Mouse (Mus musculus) gastrocnemius, postnatal 36 days (tissue): ENCODE data around the gene Cacna1h. TPM values are rescaled to one million over a fixed set of nuclear protein-coding genes. Genes with fewer than 3 reads are reported as not detected.

ENCODE experiments used
- DNase-seq, 2 experiments: peaks; one replicate each; pipeline ENCODE4 v3.0.0; 2022
- intact Hi-C: fragments of 180-260 bp; cut with DNase I; formaldehyde crosslinking; loops from one replicate; pipeline ENCODE4 v1.15.1; 2025
- total RNA-seq, 2 experiments: library from RNA; stranded (reverse); gene quantifications; 2 replicates each; pipeline ENCODE4 v1.2.3; 2021

Cacna1h gene
- total RNA-seq, 2 experiments from 2014 or later, result 0.94 to 1.2 TPM

DNA sequence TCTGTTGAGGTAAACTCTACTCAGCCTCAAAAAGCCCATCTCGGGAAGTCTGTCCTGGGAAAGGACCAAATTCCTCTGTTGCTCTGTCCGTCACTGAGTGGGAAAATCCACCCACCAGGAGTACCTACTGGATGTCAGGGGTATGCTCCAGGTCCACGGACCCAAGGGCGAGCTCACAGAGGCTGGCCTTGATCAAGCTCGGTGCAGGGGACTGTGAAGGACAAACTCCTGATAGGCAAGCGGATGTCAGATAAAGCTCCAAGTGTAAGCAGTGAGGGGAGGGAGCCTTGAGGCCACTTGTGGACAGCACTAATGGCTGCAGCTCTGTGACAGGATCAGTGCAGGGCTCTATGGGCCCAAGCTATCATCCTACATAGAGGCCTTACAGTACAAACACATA is 23.4 kb downstream of the Cacna1h start:
- no peak for DNase-seq
- intact Hi-C loops, result no loop called here

DNA sequence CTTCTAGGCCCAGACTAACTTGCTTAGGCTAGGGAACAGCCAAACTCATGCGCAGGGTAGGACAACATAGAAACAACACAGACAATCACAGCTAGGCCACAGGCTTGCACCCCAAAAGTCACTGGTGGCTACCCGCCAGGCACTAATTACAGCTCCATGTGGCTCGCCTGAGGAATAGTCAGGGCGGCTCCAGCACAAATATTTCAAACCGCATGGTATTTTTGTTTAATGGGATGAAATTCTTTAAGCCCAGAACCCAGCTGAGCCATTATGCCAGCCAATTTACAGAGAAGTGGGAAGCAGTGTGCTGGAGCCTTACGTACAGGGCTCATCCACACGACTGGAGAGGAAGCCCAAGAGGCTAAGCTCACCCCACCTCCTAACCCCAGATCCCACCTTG is 24.0 kb downstream of the Cacna1h start:
- no peak for DNase-seq
- intact Hi-C loops, result no loop called here

DNA sequence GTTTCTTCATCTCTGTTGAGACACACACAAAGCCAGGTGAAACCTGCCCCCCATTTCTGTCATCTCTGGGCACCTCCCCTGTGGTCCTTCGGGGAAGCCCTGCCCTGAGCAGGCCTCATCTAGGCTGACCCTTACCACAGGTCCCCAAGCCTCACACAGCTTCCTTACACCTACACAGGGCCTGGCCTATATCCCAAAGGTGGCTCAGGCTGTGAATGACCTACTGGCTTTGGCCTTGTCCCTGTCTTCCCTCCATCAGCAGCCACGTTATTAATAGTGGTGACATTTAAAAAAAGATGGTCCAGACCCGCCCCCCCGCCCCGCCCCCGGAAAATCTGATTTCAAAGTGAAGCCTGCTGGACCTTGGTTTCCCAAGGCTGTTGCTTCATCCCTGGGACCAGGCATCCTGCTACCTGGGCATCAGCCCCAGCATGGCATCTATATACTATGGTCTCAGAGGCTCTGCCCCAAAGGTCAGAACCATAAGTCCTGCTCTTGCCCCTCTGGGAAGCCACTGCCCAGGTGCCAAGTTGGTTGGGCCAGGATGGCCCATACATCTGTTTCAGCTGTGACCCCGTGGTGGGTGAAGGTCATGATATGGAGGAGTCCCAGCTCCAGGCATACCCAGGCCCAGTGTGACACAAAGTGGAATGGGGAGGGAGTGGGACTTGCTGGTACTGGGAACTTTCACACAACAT is 25.1 kb downstream of the Cacna1h start:
- no peak for DNase-seq
- intact Hi-C loops, result no loop called here

DNA sequence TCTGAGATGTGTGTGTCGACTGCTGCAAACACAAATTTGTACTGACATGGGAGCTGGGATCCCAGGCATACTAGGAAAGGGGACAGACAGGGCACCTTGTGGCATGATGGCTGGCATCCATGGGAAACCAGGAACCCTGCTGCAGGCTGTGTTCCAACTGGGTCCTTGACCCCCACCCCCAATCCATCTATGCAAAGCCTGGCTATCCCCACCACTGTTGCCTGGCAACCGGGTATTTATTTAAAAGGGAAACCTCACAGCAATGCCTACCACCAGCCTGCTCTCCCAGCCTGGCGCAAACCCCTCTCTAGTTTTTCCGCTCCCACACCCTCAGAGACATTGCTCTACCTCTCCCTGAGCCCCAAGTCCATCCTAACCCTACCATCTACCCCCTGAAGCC is 26.2 kb downstream of the Cacna1h start:
- intact Hi-C loops, result no loop called here

DNA sequence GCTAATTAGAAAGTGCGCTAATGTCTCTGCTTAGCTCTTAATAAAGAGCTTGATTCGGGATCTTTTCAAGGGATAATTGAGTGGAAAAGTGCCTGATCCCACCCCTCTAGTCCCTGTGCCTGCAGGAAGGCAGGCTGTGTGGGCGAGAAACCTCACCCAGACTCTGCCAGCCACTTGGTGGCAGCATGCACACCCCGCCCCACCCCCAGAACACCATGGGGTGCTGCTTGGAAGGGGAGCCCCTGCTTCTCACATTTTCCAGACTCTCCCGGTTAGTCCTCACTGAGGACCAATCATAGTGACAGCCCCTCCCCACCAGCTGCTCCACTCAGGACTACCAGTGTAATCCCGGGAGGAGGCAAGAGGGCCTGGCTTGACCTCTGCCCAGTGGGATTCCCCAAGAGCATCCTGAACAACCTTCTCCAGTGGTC is 27.6 kb downstream of the Cacna1h start:
- DNase-seq, result no peak
- intact Hi-C loops, result no loop called here

More for the DNA sequence above, 26.2 kb downstream of the Cacna1h start:
- DNase-seq, result no peak

DNA sequence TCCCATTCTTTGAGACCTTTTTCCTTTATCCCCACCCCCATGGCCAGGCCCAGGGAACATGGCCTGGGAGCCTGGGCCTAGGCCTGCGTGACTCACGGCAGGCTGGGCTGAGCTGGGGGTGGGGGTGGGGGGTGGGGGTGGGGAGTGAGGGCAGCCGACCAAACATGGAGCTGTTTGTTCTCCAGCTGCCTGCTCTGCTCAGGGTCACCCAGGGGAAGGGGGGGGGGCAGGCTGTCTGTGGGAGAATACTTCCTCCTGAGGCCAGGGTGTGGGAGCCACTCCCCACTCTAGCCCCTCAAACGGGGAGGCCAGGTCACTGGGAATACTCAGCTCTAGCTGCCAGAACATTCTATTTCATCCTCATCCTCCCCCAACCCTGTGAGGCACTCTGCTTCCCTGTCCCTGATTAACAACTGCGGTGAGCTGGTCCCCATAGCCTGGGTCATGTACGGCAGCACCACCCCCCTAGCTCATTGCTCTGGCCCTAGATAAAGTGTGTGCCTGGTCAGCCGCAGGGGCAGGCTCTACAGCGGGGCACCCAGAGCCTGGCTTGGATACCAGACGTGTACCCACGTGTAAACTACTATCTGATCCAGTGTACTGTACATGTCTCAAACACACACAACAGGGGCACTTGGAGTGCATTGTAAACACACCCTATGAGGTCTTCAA is 28.2 kb downstream of the Cacna1h start:
- DNase-seq, result no peak
- intact Hi-C loops, result no loop called here

DNA sequence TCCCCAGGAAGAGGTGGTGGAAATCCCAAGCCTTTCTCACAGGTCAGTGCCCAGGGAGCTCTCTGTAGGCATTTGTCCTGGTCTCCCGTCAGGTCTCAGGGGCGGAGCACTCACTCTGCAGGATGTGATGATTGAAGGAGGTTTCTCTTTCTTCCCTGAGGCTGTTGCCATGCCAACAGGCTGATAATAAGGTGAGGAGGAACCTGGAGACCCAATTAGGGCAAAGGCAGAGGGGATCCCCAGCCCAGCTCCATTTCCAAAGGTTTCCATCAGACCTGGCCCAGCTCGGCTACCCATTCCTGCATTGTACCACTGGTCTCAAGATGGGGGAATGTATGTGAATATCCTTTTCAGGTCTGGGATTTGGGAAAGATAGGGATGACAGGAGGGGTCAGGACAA is 29.4 kb downstream of the Cacna1h start:
- intact Hi-C loops, result no loop called here
- DNase-seq, result no peak

DNA sequence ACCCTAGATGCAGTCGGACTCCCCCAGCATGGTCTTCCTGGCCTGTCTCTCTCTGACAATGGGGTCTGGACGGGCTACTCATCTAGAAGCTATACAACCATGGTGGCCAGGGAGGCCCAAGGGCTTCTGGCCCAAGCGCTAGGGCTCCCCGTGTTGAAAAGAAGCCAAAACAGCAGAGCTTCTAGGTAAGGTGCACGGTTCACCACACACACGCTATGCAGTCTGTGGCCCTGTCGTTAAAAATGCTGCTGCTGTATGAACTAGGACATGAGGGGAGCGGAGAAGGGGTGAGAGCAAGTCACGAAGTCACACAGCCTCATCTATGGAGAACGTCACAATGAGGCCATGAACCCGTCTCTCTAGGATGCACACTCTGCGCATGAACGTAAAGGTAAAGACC is 31.4 kb downstream of the Cacna1h start:
- no peak for DNase-seq
- intact Hi-C loops, result no loop called here

DNA sequence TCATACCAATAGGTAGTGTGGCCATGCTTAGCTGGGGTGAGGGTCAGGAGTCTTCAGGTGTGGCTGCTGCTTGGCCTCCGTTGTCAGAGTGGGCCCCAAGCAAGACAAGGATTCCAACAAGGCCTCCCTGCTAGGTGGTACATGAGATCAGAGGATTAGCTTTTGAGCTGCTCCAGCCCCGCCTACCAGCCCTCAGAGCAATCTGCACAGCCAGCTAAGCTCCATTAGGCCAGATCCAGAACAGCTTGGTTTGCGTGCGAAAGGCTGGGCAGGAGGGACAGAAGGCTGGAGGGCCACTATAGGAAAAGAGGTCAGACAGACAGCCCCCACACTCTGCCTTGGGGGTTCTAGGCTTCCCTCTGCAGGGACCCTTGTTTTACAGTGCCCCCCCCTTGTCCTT is 32.1 kb downstream of the Cacna1h start:
- intact Hi-C loops, result no loop called here
- DNase-seq, result no peak

DNA sequence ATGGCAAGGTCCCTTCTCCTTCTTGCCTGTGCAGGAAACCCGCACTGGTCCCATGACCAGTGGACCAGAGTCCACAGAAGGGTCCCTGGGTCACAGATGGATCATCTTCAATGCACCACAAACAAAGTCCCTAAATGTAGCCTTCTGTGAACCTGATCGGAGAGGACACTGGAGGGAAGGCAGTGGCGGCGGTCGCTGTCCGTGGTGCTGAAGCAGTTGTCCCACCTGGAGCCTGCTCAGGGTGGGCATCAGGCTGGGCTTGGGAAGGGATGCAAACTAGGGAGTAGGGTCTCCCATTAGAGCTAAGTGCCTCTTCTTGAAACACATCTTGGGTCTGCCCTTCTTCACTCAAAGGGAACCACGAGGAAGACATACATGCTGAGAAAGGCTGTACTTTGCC is 33.1 kb downstream of the Cacna1h start:
- DNase-seq, result no peak
- intact Hi-C loops, result no loop called here

DNA sequence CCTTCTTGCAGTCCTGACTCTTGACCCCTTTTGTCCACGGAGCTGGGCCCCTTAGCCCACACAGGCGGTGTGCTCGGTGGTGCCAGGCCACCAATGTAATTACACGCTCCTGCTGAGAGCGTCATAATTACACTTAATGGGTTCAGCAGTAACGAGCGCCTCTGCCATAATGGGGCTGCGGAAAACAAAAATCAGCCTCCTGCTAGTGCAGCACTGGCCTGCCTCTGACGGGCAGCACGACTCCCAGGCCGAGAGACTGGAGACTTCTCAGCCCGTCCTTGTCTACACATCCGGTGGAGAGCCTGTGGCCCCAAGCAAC is 35.1 kb downstream of the Cacna1h start:
- DNase-seq, result no peak
- intact Hi-C loops, result loop anchor here (10.0 kb wide), 1 partner anchor 296 kb away; no protein-coding TSS in a partner anchor

DNA sequence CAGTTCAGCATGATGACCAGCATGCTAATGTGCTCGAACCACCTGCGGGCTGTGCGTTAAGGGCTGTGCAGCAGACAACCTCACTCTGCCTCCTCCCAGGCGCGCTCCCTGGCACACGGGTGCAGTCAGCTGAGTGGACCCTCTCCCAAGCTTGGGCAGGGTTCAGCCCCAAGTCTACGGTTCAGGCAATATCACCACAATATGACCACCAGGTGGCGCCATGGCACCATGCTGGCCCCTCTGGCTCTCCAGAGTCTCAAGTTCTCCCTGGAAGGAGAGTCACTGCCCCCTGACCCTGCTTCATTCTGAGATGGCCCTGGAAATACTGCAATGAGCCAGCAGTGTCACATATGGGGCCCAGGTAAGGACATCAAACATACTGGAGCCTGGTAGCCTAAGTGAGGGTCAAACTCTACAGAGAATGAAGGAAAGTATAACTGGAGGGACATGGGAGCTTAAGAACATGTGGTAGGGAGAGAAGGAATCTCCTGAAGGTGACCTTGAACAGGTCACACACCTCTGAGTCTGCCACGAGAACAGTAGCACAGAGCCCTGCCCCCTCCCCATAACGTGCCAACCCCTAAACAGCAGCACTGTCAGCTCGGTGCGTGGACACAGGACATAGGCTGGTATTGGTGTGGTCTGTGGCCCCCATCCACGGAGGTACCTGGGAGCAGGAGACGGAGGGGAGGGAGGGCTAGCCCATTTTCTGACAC is 35.6 kb downstream of the Cacna1h start:
- intact Hi-C loops, result loop anchor here (1.0 to 10.0 kb wide), 2 partner anchors 71 to 297 kb away; no protein-coding TSS in a partner anchor
- DNase-seq, result peak; percentile 62 to 66

DNA sequence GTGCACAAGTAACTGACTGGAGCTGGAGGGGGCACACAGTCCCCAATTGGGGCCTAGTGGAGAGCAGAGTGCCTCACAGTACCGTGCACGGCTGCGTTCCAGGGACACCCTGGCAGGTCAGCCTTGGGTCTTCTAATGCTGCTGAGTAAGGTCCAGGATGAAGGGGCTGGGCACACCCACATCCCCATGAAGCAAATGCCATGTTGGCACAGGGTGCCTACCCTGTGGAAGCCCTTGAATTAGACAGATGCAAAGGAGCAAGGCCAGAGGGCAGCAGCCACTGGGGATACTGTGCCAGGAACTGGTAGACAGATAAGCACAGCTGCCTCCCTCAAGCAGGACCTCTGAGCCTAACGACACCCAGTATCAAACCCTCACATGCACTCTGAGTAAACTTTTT is 39.1 kb downstream of the Cacna1h start:
- intact Hi-C loops, result loop anchor here (10.0 kb wide), 1 partner anchor 300 kb away; no protein-coding TSS in a partner anchor
- no peak for DNase-seq

DNA sequence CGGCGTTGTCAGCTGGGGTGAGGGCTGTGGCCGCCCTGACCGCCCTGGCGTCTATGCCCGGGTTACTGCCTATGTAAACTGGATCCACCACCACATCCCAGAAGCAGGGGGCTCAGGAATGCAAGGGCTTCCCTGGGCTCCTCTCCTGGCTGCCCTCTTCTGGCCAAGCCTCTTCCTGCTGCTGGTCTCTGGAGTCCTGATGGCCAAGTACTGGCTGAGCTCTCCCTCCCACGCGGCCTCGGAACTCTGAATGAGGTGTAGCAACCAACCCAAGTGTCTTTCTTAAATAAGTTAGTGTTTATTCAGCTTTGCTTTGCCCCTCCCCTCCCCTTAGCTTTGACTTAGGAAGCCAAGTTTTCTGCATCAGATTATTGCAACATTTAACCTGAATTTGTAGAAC is 59.6 kb downstream of the Cacna1h start:
- intact Hi-C loops, result loop anchor here (5.0 kb wide), 1 partner anchor 82 kb away; no protein-coding TSS in a partner anchor
- no peak for DNase-seq

DNA sequence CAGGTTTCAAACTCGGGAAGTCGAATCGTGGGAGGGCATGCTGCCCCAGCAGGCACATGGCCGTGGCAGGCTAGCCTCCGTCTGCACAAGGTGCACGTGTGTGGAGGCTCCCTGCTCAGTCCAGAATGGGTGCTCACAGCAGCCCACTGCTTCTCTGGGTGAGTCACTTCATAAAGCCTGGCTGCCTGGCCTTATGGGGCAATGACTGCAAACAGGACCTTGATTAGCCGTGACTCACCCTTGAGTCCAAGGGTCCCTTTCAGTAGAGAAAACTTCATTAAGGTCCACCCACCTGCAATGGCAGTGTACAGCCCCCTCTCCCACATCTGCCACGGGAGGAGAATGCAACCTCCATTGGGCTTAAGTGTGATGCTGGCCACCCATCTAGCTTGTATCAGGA is 61.1 kb downstream of the Cacna1h start:
- intact Hi-C loops, result loop anchor here (5.0 kb wide), 1 partner anchor 80 kb away; no protein-coding TSS in a partner anchor
- DNase-seq, result no peak

DNA sequence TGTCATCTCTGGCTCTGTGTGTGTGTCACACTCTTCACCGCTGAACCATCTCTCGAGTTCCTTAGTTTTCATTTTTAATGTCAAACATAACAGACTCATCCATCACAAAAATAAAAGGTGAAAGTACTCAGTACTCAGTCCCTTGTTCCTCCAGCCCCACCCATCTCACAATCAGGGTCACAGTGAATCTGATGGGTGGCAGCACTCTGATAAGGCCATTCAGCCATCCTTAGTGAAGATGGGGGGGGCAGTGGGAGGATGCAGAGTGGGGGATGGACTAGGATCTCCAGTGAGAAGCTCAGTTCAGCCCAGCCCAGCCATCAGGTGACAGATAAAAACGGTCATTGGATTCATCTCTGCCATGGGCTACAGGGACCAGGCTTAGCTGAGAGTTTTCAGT is 64.6 kb downstream of the Cacna1h start, which contains the start of gene Tpsg1:
Gene Tpsg1, plus strand, starts transcription at position 301 of the 400 bp plus-strand sequence.
- intact Hi-C loops, result no loop called here
- DNase-seq, result no peak

DNA sequence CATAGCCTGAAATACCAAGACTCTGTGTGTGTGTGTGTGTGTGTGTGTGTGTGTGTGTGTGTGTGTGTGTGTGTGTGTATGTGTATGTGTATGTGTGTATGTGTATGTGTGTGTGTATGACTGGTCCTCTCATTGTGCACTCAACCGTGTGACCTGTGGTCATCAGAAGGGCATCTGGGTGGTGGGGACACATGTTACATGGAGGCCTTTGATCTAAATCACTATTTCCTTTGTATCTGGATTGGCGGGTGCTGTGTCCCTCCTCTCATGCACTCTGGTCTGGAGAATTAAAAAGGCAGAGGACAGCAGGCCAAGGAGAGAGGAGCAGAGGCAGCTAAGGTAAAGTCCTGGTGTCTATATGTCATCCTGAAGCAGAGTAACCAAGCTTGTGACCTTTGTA is 67.6 kb downstream of the Cacna1h start, which contains the start of gene Tpsb2:
Gene Tpsb2, plus strand, starts transcription at position 301 of the 400 bp plus-strand sequence.
- intact Hi-C loops, result loop anchor here (2.0 kb wide), 1 partner anchor 31 kb away; no protein-coding TSS in a partner anchor
- no peak for DNase-seq

DNA sequence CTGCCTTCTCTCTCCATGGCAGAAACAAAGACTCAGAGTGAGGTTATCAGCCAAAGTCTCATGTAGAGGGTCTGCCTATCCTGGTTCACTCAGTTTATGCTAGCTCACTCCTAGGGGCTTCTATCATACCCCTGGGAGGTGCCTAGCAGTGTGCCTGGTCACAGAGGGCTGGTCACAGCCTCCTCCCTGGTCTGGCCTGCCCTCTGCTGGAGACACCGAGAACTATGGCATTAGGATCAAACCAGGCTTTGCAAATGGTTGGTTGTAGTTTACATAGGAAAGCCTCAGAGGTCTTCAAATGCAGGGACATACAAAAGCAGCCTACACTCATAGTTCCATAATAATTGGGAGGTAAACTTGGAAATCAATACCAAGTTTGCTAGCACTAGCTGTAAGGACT is 69.9 kb downstream of the Cacna1h start:
- no peak for DNase-seq
- intact Hi-C loops, result no loop called here

DNA sequence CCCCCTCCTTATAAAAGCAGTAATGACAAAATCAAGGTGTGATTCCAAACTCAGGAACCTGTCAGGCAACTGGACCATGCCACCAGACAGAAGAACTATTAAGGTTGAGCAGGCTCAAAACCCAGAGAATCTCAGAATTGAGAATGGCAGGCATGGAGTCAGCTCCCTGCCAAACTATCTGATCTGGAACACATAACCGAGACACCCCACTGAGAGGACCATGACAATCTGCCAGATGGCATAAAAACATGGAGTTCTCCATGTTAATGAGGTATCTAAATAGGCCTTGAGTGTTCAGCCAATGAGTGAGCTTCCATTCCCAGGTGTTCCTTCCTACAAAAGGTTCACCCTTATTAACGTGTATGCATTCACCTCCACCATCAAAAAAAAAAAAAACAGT is 72.3 kb downstream of the Cacna1h start:
- no peak for DNase-seq
- intact Hi-C loops, result no loop called here

DNA sequence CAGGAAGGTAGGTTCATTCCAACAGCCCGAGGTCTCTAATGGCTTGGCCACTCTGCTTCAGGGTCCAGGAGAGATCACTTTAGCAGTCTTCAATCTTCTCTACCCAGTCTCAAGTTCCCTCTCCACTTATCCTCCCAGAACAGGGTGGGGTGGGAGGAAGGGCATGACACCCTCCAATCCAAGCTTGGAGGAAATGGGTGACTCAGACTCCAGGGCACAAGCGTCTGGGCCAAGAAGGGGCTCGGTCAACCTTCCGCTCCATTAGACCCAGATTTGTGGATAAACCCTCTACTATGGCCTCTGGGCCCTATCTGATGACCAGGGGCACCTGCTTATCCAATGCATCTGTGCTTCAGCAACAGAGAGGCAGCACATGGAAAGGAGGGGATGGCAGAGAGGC is 88.1 kb downstream of the Cacna1h start, which contains the start of gene Tpsab1:
Gene Tpsab1, minus strand, starts transcription at position 101 of the 400 bp plus-strand sequence.
- intact Hi-C loops, result no loop called here
- no peak for DNase-seq

DNA sequence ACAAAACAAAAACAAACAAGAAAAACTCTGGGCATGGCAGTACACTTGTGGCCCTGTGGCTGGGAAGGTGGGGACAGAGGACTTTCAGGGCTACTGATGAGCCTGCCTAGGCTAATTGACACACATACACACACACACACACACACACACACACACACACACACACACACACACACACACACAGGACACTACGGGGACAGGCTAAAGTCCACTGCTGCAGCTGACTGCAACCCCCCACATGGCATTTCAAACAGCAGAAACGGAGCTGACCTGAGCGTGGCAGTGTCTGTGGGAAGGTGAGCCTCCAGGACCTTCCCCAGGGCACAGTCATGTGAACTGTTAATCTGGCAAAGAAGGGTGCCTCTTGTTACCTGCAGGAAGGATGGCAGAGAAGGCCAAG is 92.1 kb downstream of the Cacna1h start:
- DNase-seq, result no peak
- intact Hi-C loops, result no loop called here
